Mouse (Mus musculus) embryonic facial prominence, embryonic 14.5 days (tissue): Measurements from ENCODE around the gene Slc12a7. TPM values are rescaled to one million over a fixed set of nuclear protein-coding genes. Genes with fewer than 3 reads are reported as not detected.
A peak's percentile ranks its signal among the peaks of the same experiment; 100 is the strongest.

ENCODE experiments used
- ATAC-seq: fragments of 200-750 bp; cut with Nextera tagmentation; 2 replicates; pipeline ENCODE4 v1.8.0; 2017; ENCODE audit warnings: low read depth, moderate number of reproducible peaks, moderate TSS enrichment
- DNase-seq: peaks from one replicate; pipeline ENCODE4 v3.0.0-alpha.2; 2015; ENCODE audit warnings: low spot score
- H3K27ac ChIP-seq: fragments of 300-500 bp; sonication (generic); replicated peaks from 2 replicates; pipeline ENCODE4 v1.5.1; 2014; ENCODE audit warnings: low read depth, mild to moderate bottlenecking, low read length, moderate library complexity
- H3K27me3 ChIP-seq: fragments of 300-500 bp; sonication (generic); replicated peaks from 2 replicates; pipeline ENCODE4 v1.6.1; 2014; ENCODE audit warnings: low read length; ENCODE audit not compliant: control insufficient read depth, insufficient read depth
- H3K36me3 ChIP-seq: fragments of 300-500 bp; sonication (generic); 2 replicates; pipeline ENCODE4 v1.6.1; 2014; ENCODE audit warnings: low read length, mixed read lengths; ENCODE audit not compliant: control insufficient read depth, insufficient read depth
- H3K4me1 ChIP-seq: fragments of 300-500 bp; sonication (generic); 2 replicates; pipeline ENCODE4 v1.6.1; 2014; ENCODE audit warnings: antibody characterized with exemption, low read length; ENCODE audit not compliant: control insufficient read depth, insufficient read depth
- H3K4me2 ChIP-seq: fragments of 300-500 bp; sonication (generic); 2 replicates; pipeline ENCODE4 v1.6.1; 2014; ENCODE audit warnings: low read depth, mild to moderate bottlenecking, low read length, moderate library complexity, mixed read lengths
- H3K4me3 ChIP-seq: fragments of 300-500 bp; sonication (generic); 2 replicates; pipeline ENCODE4 v1.5.1; 2014; ENCODE audit warnings: low read depth, mild to moderate bottlenecking, low read length
- H3K9ac ChIP-seq: fragments of 300-500 bp; sonication (generic); 2 replicates; pipeline ENCODE4 v1.6.1; 2014; ENCODE audit warnings: low read depth, mild to moderate bottlenecking, low read length, moderate library complexity, mixed read lengths
- H3K9me3 ChIP-seq: fragments of 300-500 bp; sonication (generic); 2 replicates; pipeline ENCODE4 v1.6.1; 2016; ENCODE audit warnings: low read length; ENCODE audit not compliant: control insufficient read depth
- WGBS: fragments of 180-500 bp; shearing (Covaris S2); extraction: QIAGEN DNeasy Blood & Tissue Kit; methylation state at CpG from one replicate; pipeline ENCODE4 v1.1.7; 2014; 5-methylcytosine and 5-hydroxymethylcytosine counted together
- polyA plus RNA-seq: library from polyadenylated mRNA; unstranded; fragments of >200 nt; fragmentation: Nextera tagmentation; extraction: Ambion mirVana; gene quantifications from 2 replicates; pipeline ENCODE4 v1.2.1, GENCODE M21; 2014

Slc12a7 gene
- polyA plus RNA-seq, 1 experiment from 2014 or later = 16.3 TPM

DNA sequence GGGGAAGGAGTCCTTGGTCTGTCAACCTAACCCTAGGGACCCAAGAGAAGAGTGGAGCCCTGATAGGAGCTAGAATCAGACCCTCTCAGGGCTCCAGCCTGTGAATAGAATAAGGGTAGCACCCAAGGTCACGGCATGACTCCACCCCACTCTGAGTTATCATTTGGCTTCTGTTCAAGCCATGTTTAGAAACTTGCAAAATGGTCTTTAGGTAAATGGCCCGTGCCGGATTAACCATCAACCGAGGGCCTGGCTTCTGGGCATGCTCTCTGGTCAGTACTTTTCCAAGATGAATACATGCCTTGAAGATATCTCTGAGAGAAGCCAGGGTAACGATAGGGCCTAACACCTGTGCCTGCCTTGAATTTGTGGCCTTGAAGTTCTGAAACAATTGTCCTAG is 21.7 kb upstream of the Slc12a7 start:
- DNase-seq (no peak), ATAC-seq (no peak)
- Histone ChIP-seq H3K27ac (no peak overlapping the region), H3K9me3 (no peaks in the 10 kb centered on the region), H3K36me3 (no peaks in the 10 kb centered on the region), H3K4me2 (no peak overlapping the region), H3K4me1 (no peaks in the 10 kb centered on the region), H3K9ac (no peak overlapping the region), H3K27me3 (no peaks in the 10 kb centered on the region), H3K4me3 (no peak overlapping the region)
- WGBS = 81% methylated on average over 5 of the region's 5 CpGs

GRCm38 (mm10) chr13:73711803-73712202 is 21.1 kb upstream of the Slc12a7 start:
- Histone ChIP-seq H3K4me2 (no peak overlapping the region), H3K4me3 (no peak overlapping the region), H3K9me3 (no peaks in the 10 kb centered on the region), H3K9ac (no peak overlapping the region), H3K36me3 (no peaks in the 10 kb centered on the region), H3K27ac (no peak overlapping the region), H3K4me1 (no peaks in the 10 kb centered on the region), H3K27me3 (no peaks in the 10 kb centered on the region)
- WGBS = 86% methylated on average over 5 of the region's 5 CpGs
- ATAC-seq (no peak), DNase-seq (no peak)

GRCm38 (mm10) chr13:73712228-73712627 is 20.7 kb upstream of the Slc12a7 start:
- Histone ChIP-seq H3K4me1 (no peaks in the 10 kb centered on the region), H3K36me3 (no peaks in the 10 kb centered on the region), H3K9ac (no peak overlapping the region), H3K4me2 (no peak overlapping the region), H3K9me3 (no peaks in the 10 kb centered on the region), H3K4me3 (no peak overlapping the region), H3K27ac (no peak overlapping the region), H3K27me3 (no peaks in the 10 kb centered on the region)
- ATAC-seq = peak; percentile 53; the same call in 1 of the 2 replicates
- 71% methylated on average over 3 of the region's 3 CpGs for WGBS
- DNase-seq = peak; percentile 26

DNA sequence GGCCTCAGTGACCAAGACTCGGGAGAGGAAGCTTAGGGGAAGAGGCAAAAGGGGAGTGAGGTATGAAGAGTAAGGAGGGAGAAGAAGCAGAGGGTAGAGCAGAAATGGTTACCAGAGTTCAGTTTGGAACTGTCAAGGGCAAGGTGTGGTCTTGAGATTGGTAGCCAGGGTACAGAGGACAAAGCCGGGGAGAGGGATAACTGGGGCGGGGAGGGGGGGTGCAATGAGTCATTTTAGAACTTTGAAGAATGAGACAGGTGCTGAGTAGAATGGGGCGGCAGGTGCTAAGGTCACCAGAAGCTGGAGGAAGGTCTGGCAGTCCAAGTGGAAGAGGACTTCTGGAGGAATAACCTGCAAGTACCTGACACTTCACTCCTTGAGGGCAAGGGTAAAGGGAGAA is 19.7 kb upstream of the Slc12a7 start:
- no peaks in the 10 kb centered on the region for H3K9me3 ChIP-seq
- no peak overlapping the region for H3K4me2 ChIP-seq
- no peak overlapping the region for H3K4me3 ChIP-seq
- no peak overlapping the region for H3K9ac ChIP-seq
- DNase-seq = no peak
- ATAC-seq = no peak
- H3K36me3 ChIP-seq = no peaks in the 10 kb centered on the region
- WGBS = 79% methylated on average over 4 of the region's 4 CpGs
- no peaks in the 10 kb centered on the region for H3K4me1 ChIP-seq
- H3K27ac ChIP-seq = no peak overlapping the region
- H3K27me3 ChIP-seq = no peaks in the 10 kb centered on the region

- Histone ChIP-seq H3K4me2 (no peak overlapping the region), H3K4me3 (no peak overlapping the region), H3K9me3 (no peaks in the 10 kb centered on the region), H3K36me3 (no peaks in the 10 kb centered on the region), H3K4me1 (no peaks in the 10 kb centered on the region), H3K27me3 (no peaks in the 10 kb centered on the region), H3K27ac (no peak overlapping the region), H3K9ac (no peak overlapping the region)
- 73% methylated on average over 2 of the region's 2 CpGs for WGBS
- DNase-seq = no peak
- no peak for ATAC-seq
Observed at GRCm38 (mm10) chr13:73714020-73714419, 18.9 kb upstream of the Slc12a7 start.

- Histone ChIP-seq H3K9ac (no peak overlapping the region), H3K4me3 (no peak overlapping the region), H3K27me3 (no peaks in the 10 kb centered on the region), H3K4me2 (no peak overlapping the region), H3K27ac (no peak overlapping the region), H3K4me1 (no peaks in the 10 kb centered on the region), H3K36me3 (no peaks in the 10 kb centered on the region), H3K9me3 (no peaks in the 10 kb centered on the region)
- peak; percentile 47; the same call in 1 of the 2 replicates for ATAC-seq
- DNase-seq = peak; percentile 92
- WGBS = 4% methylated on average over 2 of the region's 2 CpGs
Observed at GRCm38 (mm10) chr13:73718225-73718624, 14.7 kb upstream of the Slc12a7 start.

DNA sequence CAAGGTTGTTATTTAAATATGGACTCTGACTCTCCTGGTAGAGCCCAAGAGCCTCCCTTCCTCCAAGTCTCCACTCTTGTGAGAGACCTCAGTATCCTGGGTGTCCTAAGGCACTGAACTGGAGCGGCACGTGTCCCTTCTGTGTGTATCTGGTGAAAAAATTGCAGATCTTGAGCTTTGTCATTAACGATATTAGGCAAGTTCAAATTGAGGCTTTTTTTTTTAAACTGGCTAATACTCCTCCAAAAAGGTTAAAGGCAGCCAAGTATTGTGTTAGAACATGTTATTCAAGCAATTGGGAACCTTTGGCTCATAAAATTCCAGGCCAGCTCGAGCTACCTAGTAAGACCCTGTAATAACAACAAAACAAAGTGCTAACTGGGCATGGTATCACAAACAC is 12.7 kb upstream of the Slc12a7 start:
- ATAC-seq (no peak), DNase-seq (no peak)
- no peak overlapping the region for H3K9ac ChIP-seq
- no peaks in the 10 kb centered on the region for H3K4me1 ChIP-seq
- 83% methylated on average over 4 of the region's 4 CpGs for WGBS
- no peak overlapping the region for H3K27ac ChIP-seq
- no peak overlapping the region for H3K4me3 ChIP-seq
- H3K36me3 ChIP-seq = no peaks in the 10 kb centered on the region
- no peak overlapping the region for H3K4me2 ChIP-seq
- no peaks in the 10 kb centered on the region for H3K27me3 ChIP-seq
- H3K9me3 ChIP-seq = no peaks in the 10 kb centered on the region

DNA sequence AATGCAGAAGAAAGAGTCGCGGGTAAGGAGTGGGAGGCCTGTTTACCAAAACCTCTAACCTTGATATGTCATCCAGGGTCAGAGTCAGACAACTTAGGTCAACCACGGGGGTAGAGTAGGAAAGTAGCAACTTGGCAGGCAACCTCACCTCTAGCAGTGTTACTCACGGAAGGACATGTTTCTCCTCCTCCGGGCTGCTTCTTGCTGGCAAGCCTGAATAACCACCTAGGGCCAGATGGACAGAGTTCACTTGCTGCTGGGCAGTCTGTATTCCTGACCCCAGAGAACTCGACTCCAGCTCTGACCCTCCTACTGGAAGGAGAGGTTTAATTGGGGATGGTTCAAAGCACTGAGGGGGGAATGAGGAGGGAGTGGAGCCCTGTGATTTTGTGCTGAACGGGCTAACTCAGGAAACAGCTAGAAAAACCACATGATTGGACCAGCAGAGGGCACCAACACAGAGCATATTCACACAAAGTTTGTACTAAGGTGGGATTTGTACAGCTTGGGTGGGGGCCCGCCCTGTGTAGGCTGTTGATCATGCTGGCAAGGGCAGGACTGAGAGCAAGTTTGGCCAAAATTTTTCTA is 9.7 kb upstream of the Slc12a7 start:
- Histone ChIP-seq H3K36me3 (no peaks in the 10 kb centered on the region), H3K9me3 (no peaks in the 10 kb centered on the region), H3K27me3 (no peaks in the 10 kb centered on the region), H3K27ac (no peak overlapping the region), H3K4me3 (no peak overlapping the region), H3K4me2 (no peak overlapping the region), H3K4me1 (no peaks in the 10 kb centered on the region), H3K9ac (no peak overlapping the region)
- 25% methylated on average over 7 of the region's 8 CpGs for WGBS
- ATAC-seq = 0 out of 2 replicates have a peak, but pooled peaks have one; percentile 37
- peak; percentile 24 for DNase-seq

GRCm38 (mm10) chr13:73725315-73725714 is 7.6 kb upstream of the Slc12a7 start:
- Histone ChIP-seq H3K4me2 (no peak overlapping the region), H3K9me3 (no peaks in the 10 kb centered on the region), H3K27me3 (no peaks in the 10 kb centered on the region), H3K27ac (no peak overlapping the region), H3K36me3 (no peaks in the 10 kb centered on the region), H3K9ac (no peak overlapping the region), H3K4me1 (no peaks in the 10 kb centered on the region), H3K4me3 (no peak overlapping the region)
- DNase-seq (no peak), ATAC-seq (no peak)
- WGBS = 82% methylated on average over 5 of the region's 5 CpGs
